Mouse (Mus musculus): ENCODE measurements around the gene Hsp90ab1. TPM values are rescaled to one million over a fixed set of nuclear protein-coding genes. Genes with fewer than 3 reads are reported as not detected.
A peak's percentile ranks its signal among the peaks of the same experiment; 100 is the strongest.

Hsp90ab1 gene
- polyA plus RNA-seq, 1 experiment, result 924 TPM

- Histone ChIP-seq H3K27ac (ENCODE audit: insufficient read depth, low read length) (no peak overlapping the region), H3K4me3 (replicated peaks; ENCODE audit: insufficient read depth, low read depth, low read length) (no peak overlapping the region), H3K27me3 (ENCODE audit: control insufficient read depth, insufficient read depth, low read length) (no peaks in the 10 kb centered on the region), H3K4me1 (ENCODE audit: control insufficient read depth, insufficient read depth, low read length) (peaks cover 14% of the 10 kb centered on the region; the same call in 1 of the 2 replicates)
- WGBS, result 78% methylated on average over 1 of the region's 1 CpGs
- no peak for DNase-seq
- no peak for TF ChIP-seq POLR2A (IDR thresholded peaks at IDR 0.05; ENCODE audit: borderline replicate concordance, insufficient read depth, low read length)
- TF ChIP-seq CTCF (IDR thresholded peaks at IDR 0.05; ENCODE audit: borderline replicate concordance, insufficient read depth, low read depth, low read length), result no peak
These were observed 7.1 kb downstream of the Hsp90ab1 start for GRCm38 (mm10) chr17:45566031-45566359.

- Histone ChIP-seq H3K27ac (ENCODE audit: insufficient read depth, low read length) (no peak overlapping the region), H3K4me3 (replicated peaks; ENCODE audit: insufficient read depth, low read depth, low read length) (no peak overlapping the region), H3K4me1 (ENCODE audit: control insufficient read depth, insufficient read depth, low read length) (peaks cover 19% of the 10 kb centered on the region), H3K27me3 (ENCODE audit: control insufficient read depth, insufficient read depth, low read length) (no peaks in the 10 kb centered on the region)
- TF ChIP-seq CTCF (IDR thresholded peaks at IDR 0.05; ENCODE audit: borderline replicate concordance, insufficient read depth, low read depth, low read length) (no peak), POLR2A (IDR thresholded peaks at IDR 0.05; ENCODE audit: borderline replicate concordance, insufficient read depth, low read length) (no peak)
- no peak for DNase-seq
- WGBS, result 87% methylated on average over 11 of the region's 11 CpGs
These were observed 8.0 kb downstream of the Hsp90ab1 start for GRCm38 (mm10) chr17:45565103-45565502.

- H3K4me3 ChIP-seq (replicated peaks; ENCODE audit: insufficient read depth, low read depth, low read length), result peak overlapping the region; percentile 74
- peaks cover 22% of the 10 kb centered on the region for H3K4me1 ChIP-seq (ENCODE audit: control insufficient read depth, insufficient read depth, low read length)
- 5% methylated on average over 18 of the region's 18 CpGs for WGBS
- no peaks in the 10 kb centered on the region for H3K27me3 ChIP-seq (ENCODE audit: control insufficient read depth, insufficient read depth, low read length)
- peak; percentile 45 to 47 for DNase-seq
- TF ChIP-seq CTCF (IDR thresholded peaks at IDR 0.05; ENCODE audit: borderline replicate concordance, insufficient read depth, low read depth, low read length) (no peak), POLR2A (IDR thresholded peaks at IDR 0.05; ENCODE audit: borderline replicate concordance, insufficient read depth, low read length) (no peak)
- H3K27ac ChIP-seq (ENCODE audit: insufficient read depth, low read length), result no peak overlapping the region
These were observed 8.5 kb downstream of the Hsp90ab1 start for GRCm38 (mm10) chr17:45564531-45565084.

- Histone ChIP-seq H3K4me3 (replicated peaks; ENCODE audit: insufficient read depth, low read depth, low read length) (peak within 1 kb of the TSS; percentile 74), H3K27ac (ENCODE audit: insufficient read depth, low read length) (peak within 1 kb of the TSS; percentile 56), H3K4me1 (ENCODE audit: control insufficient read depth, insufficient read depth, low read length) (peaks cover 22% of the 10 kb centered on the region), H3K27me3 (ENCODE audit: control insufficient read depth, insufficient read depth, low read length) (no peaks in the 10 kb centered on the region)
- WGBS, result under 1% methylated on average over 59 of the region's 61 CpGs
- TF ChIP-seq CTCF (IDR thresholded peaks at IDR 0.05; ENCODE audit: borderline replicate concordance, insufficient read depth, low read depth, low read length) (peak; percentile 84), POLR2A (IDR thresholded peaks at IDR 0.05; ENCODE audit: borderline replicate concordance, insufficient read depth, low read length) (peak; percentile 84)
- DNase-seq, result peak; percentile 93 to 94
These were observed 9.2 kb downstream of the Hsp90ab1 start, which contains the start of gene Slc35b2 for GRCm38 (mm10) chr17:45563655-45564530. Gene Slc35b2, plus strand, starts transcription at chr17:45563874.

GRCm38 (mm10) chr17:45563216-45563615, 9.9 kb downstream of the Hsp90ab1 start:
- Histone ChIP-seq H3K4me3 (replicated peaks; ENCODE audit: insufficient read depth, low read depth, low read length) (no peak overlapping the region), H3K4me1 (ENCODE audit: control insufficient read depth, insufficient read depth, low read length) (peaks cover 24% of the 10 kb centered on the region), H3K27ac (ENCODE audit: insufficient read depth, low read length) (no peak overlapping the region), H3K27me3 (ENCODE audit: control insufficient read depth, insufficient read depth, low read length) (no peaks in the 10 kb centered on the region)
- no peak for TF ChIP-seq POLR2A (IDR thresholded peaks at IDR 0.05; ENCODE audit: borderline replicate concordance, insufficient read depth, low read length)
- no peak for TF ChIP-seq CTCF (IDR thresholded peaks at IDR 0.05; ENCODE audit: borderline replicate concordance, insufficient read depth, low read depth, low read length)
- DNase-seq, result no peak
- 74% methylated on average over 12 of the region's 12 CpGs for WGBS

- Histone ChIP-seq H3K4me3 (replicated peaks; ENCODE audit: insufficient read depth, low read depth, low read length) (no peak overlapping the region), H3K4me1 (ENCODE audit: control insufficient read depth, insufficient read depth, low read length) (peaks cover 31% of the 10 kb centered on the region), H3K27me3 (ENCODE audit: control insufficient read depth, insufficient read depth, low read length) (no peaks in the 10 kb centered on the region), H3K27ac (ENCODE audit: insufficient read depth, low read length) (peak overlapping the region; percentile 35; the same call in 1 of the 2 replicates)
- TF ChIP-seq POLR2A (IDR thresholded peaks at IDR 0.05; ENCODE audit: borderline replicate concordance, insufficient read depth, low read length) (no peak), CTCF (IDR thresholded peaks at IDR 0.05; ENCODE audit: borderline replicate concordance, insufficient read depth, low read depth, low read length) (no peak)
- peak; percentile 60 to 68 for DNase-seq
- 36% methylated on average over 15 of the region's 15 CpGs for WGBS
These were observed 13.1 kb downstream of the Hsp90ab1 start for GRCm38 (mm10) chr17:45559732-45560525.

GRCm38 (mm10) chr17:45557998-45558862, 14.8 kb downstream of the Hsp90ab1 start:
- H3K27ac ChIP-seq (ENCODE audit: insufficient read depth, low read length), result no peak overlapping the region
- WGBS, result 36% methylated on average over 16 of the region's 16 CpGs
- TF ChIP-seq POLR2A (IDR thresholded peaks at IDR 0.05; ENCODE audit: borderline replicate concordance, insufficient read depth, low read length), result no peak
- no peak for TF ChIP-seq CTCF (IDR thresholded peaks at IDR 0.05; ENCODE audit: borderline replicate concordance, insufficient read depth, low read depth, low read length)

More at GRCm38 (mm10) chr17:45557998-45558862, 14.8 kb downstream of the Hsp90ab1 start:
- no peaks in the 10 kb centered on the region for H3K27me3 ChIP-seq (ENCODE audit: control insufficient read depth, insufficient read depth, low read length)
- no peak for DNase-seq
- H3K4me1 ChIP-seq (ENCODE audit: control insufficient read depth, insufficient read depth, low read length), result peaks cover 28% of the 10 kb centered on the region
- H3K4me3 ChIP-seq (replicated peaks; ENCODE audit: insufficient read depth, low read depth, low read length), result no peak overlapping the region

All from cerebellum, adult 2 months (tissue).